Comparison of ENCODE assay signal across 21 mouse cellular contexts in genomic region chr8:89316566-89317175, GRCm38 (mm10).
DNase-seq lines count a peak whose midpoint lies in the region; ATAC-seq and TF ChIP-seq lines count a peak whose summit lies in the region.
"Had no signal": no experiment of that assay in that cellular context is flagged by ENCODE, and none has a peak within 500 bp of the region (broad histone marks: within the 10 kb centered on the region; RNA-seq: fewer than 3 reads in every experiment).

No protein-coding gene starts in this region.

- no peaks in the 10 kb centered on the region for H3K27me3 ChIP-seq in intestine, embryonic 14.5 days (replicated peaks; ENCODE audit: control insufficient read depth, insufficient read depth, low read length)
- no peaks in the 10 kb centered on the region for H3K27me3 ChIP-seq in intestine, postnatal 0 days (replicated peaks; ENCODE audit: control insufficient read depth, insufficient read depth, low read length)
- H3K27me3 ChIP-seq: forebrain, embryonic 12.5 days; liver, embryonic 13.5 days; neural tube, embryonic 12.5 days had no signal

- peaks cover 12% of the 10 kb centered on the region for H3K4me1 ChIP-seq in intestine, embryonic 14.5 days (replicated peaks; ENCODE audit: control insufficient read depth, insufficient read depth, low read length)
- H3K4me1 ChIP-seq in intestine, postnatal 0 days (replicated peaks; ENCODE audit: control insufficient read depth, insufficient read depth, low read length): no peaks in the 10 kb centered on the region
- H3K4me1 ChIP-seq: heart, embryonic 12.5 days; liver, embryonic 13.5 days had no signal

- no peak overlapping the region for H3K27ac ChIP-seq in intestine, embryonic 14.5 days (ENCODE audit: low read depth)
- no peak overlapping the region for H3K27ac ChIP-seq in intestine, postnatal 0 days (ENCODE audit: low read depth, low read length)
- H3K27ac ChIP-seq: gastrocnemius, adult 2 months; hindbrain, embryonic 14.5 days; limb, embryonic 12.5 days; liver, embryonic 13.5 days; neural tube, embryonic 12.5 days had no signal

- H3K9ac ChIP-seq in intestine, embryonic 14.5 days (ENCODE audit: low read length): no peak overlapping the region
- no peak overlapping the region for H3K9ac ChIP-seq in intestine, postnatal 0 days (ENCODE audit: low read depth, low read length)
- H3K9ac ChIP-seq: forebrain, embryonic 12.5 days; heart, embryonic 12.5 days; hindbrain, embryonic 14.5 days; limb, embryonic 12.5 days; liver, embryonic 13.5 days; lung, embryonic 14.5 days; neural tube, embryonic 12.5 days had no signal

- no peak overlapping the region for H3K4me3 ChIP-seq in intestine, embryonic 14.5 days (ENCODE audit: low read depth, low read length)
- no peak overlapping the region for H3K4me3 ChIP-seq in intestine, postnatal 0 days (ENCODE audit: low read depth, low read length)
- H3K4me3 ChIP-seq: forebrain, embryonic 12.5 days; gastrocnemius, adult 2 months; limb, embryonic 12.5 days; liver, embryonic 13.5 days; neural tube, embryonic 12.5 days had no signal

- WGBS in intestine, embryonic 14.5 days: 54% methylated on average over 12 of the region's 12 CpGs
- 66% methylated on average over 12 of the region's 12 CpGs for WGBS in intestine, postnatal 0 days

- no peak overlapping the region for H3K4me2 ChIP-seq in intestine, embryonic 14.5 days (ENCODE audit: low read length)
- no peak overlapping the region for H3K4me2 ChIP-seq in intestine, postnatal 0 days (replicated peaks; ENCODE audit: low read depth)

- TF ChIP-seq CTCF in intestine, postnatal 0 days (IDR thresholded peaks at IDR 0.05; ENCODE audit: low read depth): no peak

- DNase-seq in intestine, embryonic 14.5 days (ENCODE audit: low spot score): peak; percentile 38
- DNase-seq in kidney, adult 11 months: peak; percentile 41
- peak; percentile 52 for DNase-seq in kidney, adult 9 months
- DNase-seq in kidney, postnatal 25 days: peak; percentile 28 to 75
- no peak for DNase-seq in frontal cortex, postnatal 10 days (ENCODE audit: low spot score in 2 of 2)
- DNase-seq in frontal cortex, postnatal 14 days (ENCODE audit: low spot score in 2 of 2): no peak
- DNase-seq: adrenal gland, adult 8-10 months; cerebellum, adult 9-11 months; gastrocnemius, adult 2 months; liver, embryonic 13.5 days; lung, postnatal 4 days; right cerebral cortex, postnatal 14 days; thymus, adult 18-20 months; thymus, postnatal 4 days had no signal

- H3K9me3 ChIP-seq in intestine, embryonic 14.5 days (ENCODE audit: control insufficient read depth, low read length): no peaks in the 10 kb centered on the region
- H3K9me3 ChIP-seq in intestine, postnatal 0 days (ENCODE audit: control insufficient read depth): no peaks in the 10 kb centered on the region
- H3K9me3 ChIP-seq: forebrain, embryonic 12.5 days; heart, embryonic 12.5 days; limb, embryonic 12.5 days; liver, embryonic 13.5 days; neural tube, embryonic 12.5 days had no signal

- H3K36me3 ChIP-seq in intestine, embryonic 14.5 days (ENCODE audit: control insufficient read depth, insufficient read depth, low read length): no peaks in the 10 kb centered on the region
- no peaks in the 10 kb centered on the region for H3K36me3 ChIP-seq in intestine, postnatal 0 days (ENCODE audit: control insufficient read depth, insufficient read depth)
- H3K36me3 ChIP-seq: forebrain, embryonic 12.5 days; heart, embryonic 12.5 days; limb, embryonic 12.5 days; liver, embryonic 13.5 days; neural tube, embryonic 12.5 days had no signal

- no peak for ATAC-seq in intestine, embryonic 14.5 days (replicated peaks; ENCODE audit: low FRiP score, low TSS enrichment, low read depth)
- ATAC-seq in intestine, postnatal 0 days: no peak

Comparison
In these comparisons a context has a peak if more than half of its experiments do, and no peak if none do; other contexts are left out.
1. DNase-seq: peak in intestine, embryonic 14.5 days (single experiment), kidney, adult 11 months (single experiment), kidney, adult 9 months (single experiment) and kidney, postnatal 25 days (2 of 2); none in frontal cortex, postnatal 10 days (0 of 2) and frontal cortex, postnatal 14 days (0 of 2).